Mouse (Mus musculus): Measurements from ENCODE around the gene Usp2. TPM values are rescaled to one million over a fixed set of nuclear protein-coding genes. Genes with fewer than 3 reads are reported as not detected.

Usp2 gene
- polyA plus RNA-seq, 1 experiment: 50.9 TPM

- peak overlapping the region; percentile 53 for H3K4me3 ChIP-seq (ENCODE audit: insufficient read depth, low read length)
- peak overlapping the region; percentile 87 for H3K27ac ChIP-seq (ENCODE audit: insufficient read depth, low read length)
- TF ChIP-seq POLR2A (IDR thresholded peaks at IDR 0.05; ENCODE audit: extremely low read depth, insufficient read depth, low read length) (peak; percentile 46), CTCF (IDR thresholded peaks at IDR 0.05; ENCODE audit: extremely low read depth, insufficient read depth, low read length) (no peak)
- H3K4me1 ChIP-seq (ENCODE audit: control insufficient read depth, insufficient read depth, low read length): peaks cover 9% of the 10 kb centered on the region
These were observed 19.2 kb downstream of the Usp2 start for GRCm38 (mm10) chr9:44085741-44086665.

DNA sequence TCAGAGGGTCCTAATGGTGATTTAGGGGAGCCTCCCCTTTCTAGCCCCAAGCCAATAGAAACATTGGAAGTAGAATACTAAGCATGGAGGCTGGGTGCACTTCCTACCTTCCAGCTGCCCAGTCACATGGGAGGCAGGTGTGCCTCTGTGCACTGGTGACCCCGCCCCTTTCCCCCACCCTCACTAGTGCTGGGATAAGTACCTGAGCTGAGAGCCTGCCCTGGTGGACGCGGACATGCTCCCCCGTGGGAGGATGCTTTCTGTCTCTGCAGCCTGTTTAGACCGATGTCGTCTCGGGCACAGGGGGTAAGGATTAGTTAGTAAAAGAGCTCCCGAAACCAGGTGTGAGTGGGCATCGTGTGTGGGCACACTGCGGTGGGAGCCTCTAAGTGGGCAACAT, 20.1 kb downstream of the Usp2 start:
- peaks cover 6% of the 10 kb centered on the region for H3K4me1 ChIP-seq (ENCODE audit: control insufficient read depth, insufficient read depth, low read length)
- TF ChIP-seq POLR2A (IDR thresholded peaks at IDR 0.05; ENCODE audit: extremely low read depth, insufficient read depth, low read length) (no peak), CTCF (IDR thresholded peaks at IDR 0.05; ENCODE audit: extremely low read depth, insufficient read depth, low read length) (no peak)
- H3K4me3 ChIP-seq (ENCODE audit: insufficient read depth, low read length): peak overlapping the region; percentile 53
- H3K27ac ChIP-seq (ENCODE audit: insufficient read depth, low read length): 0 out of 2 replicates have a peak overlapping the region, but pooled peaks have one; percentile 14

DNA sequence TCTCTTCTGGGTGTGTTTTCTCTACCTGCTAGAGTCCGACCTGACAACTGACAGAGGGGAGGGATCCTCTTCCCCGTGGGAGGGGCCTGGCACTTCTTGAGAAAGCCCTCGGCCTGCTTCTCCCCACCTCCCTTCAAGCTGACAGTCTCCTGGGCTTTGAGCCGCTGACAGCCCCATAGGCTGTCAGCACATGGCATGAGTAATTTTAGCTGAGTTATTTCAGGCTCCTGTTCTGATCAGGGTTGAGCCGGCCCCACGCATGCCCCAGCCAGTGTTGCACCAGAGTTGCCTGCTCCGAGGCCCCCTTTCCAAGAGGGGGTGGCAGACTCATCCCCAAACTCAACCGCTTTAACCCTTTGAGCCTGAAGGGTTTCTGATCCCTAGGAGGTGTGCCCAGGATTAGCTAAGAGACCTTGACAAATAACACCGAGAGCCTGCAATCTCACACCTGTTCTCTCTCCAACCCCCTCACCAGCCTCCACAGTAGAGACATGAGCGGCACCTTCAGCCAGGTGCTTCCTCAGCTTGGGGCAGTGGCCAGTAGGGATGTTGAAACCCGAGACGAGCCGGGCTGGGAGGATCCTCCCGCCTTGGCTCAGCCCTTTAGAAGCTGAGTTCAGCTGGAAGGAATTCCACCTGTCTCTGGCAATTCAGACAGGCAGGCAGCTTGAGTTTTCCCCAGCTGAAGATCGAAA, 21.1 kb downstream of the Usp2 start:
- peak overlapping the region; percentile 71 for H3K27ac ChIP-seq (ENCODE audit: insufficient read depth, low read length)
- TF ChIP-seq CTCF (IDR thresholded peaks at IDR 0.05; ENCODE audit: extremely low read depth, insufficient read depth, low read length) (no peak), POLR2A (IDR thresholded peaks at IDR 0.05; ENCODE audit: extremely low read depth, insufficient read depth, low read length) (peak; percentile 39; the same call in 1 of the 2 replicates)
- H3K4me3 ChIP-seq (ENCODE audit: insufficient read depth, low read length): peak overlapping the region; percentile 53
- peaks cover 6% of the 10 kb centered on the region for H3K4me1 ChIP-seq (ENCODE audit: control insufficient read depth, insufficient read depth, low read length)

DNA sequence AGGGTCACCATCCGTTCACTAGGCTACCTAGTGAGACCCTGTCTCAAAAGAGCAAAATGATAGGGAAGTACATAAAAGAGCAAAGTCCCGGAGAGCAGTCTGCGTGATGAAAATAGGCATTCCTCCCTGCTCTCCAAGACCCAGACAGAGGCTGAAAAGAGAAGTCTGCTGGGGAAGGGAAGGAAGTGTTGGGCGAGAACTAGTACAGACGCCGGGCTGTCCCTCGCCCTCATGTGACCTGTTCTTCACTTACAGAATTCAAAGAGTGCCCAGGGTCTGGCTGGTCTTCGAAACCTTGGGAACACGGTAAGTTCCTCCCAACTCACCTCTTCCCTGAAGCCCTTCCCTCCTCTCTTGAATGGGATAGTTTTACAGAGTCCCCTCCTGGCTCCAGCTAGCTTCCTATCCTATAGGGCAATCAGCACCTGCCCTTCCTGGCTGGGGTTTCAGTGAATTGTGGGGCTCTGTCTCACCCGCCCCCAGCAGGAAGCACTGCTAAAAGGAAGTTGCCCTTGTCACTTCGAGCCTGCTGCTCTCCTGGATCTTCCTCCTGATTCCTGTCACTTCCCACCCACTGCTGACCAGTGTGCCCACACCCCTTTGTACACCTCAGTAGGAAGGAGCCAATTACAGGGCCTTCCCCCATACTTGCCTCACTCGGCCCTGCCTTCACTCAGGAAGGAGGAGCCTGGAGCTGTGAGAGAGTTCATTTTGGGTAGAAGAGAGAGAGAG, 22.2 kb downstream of the Usp2 start:
- TF ChIP-seq POLR2A (IDR thresholded peaks at IDR 0.05; ENCODE audit: extremely low read depth, insufficient read depth, low read length): no peak
- Histone ChIP-seq H3K4me1 (ENCODE audit: control insufficient read depth, insufficient read depth, low read length) (peaks cover 1% of the 10 kb centered on the region; the same call in 1 of the 2 replicates), H3K27ac (ENCODE audit: insufficient read depth, low read length) (peak overlapping the region; percentile 74), H3K4me3 (ENCODE audit: insufficient read depth, low read length) (no peak overlapping the region)

GRCm38 (mm10) chr9:44093612-44094503, 27.0 kb downstream of the Usp2 start:
- no peak overlapping the region for H3K4me3 ChIP-seq (ENCODE audit: insufficient read depth, low read length)
- no peak overlapping the region for H3K27ac ChIP-seq (ENCODE audit: insufficient read depth, low read length)
- TF ChIP-seq CTCF (IDR thresholded peaks at IDR 0.05; ENCODE audit: extremely low read depth, insufficient read depth, low read length) (peak; percentile 81), POLR2A (IDR thresholded peaks at IDR 0.05; ENCODE audit: extremely low read depth, insufficient read depth, low read length) (no peak)
- H3K4me1 ChIP-seq (ENCODE audit: control insufficient read depth, insufficient read depth, low read length): peaks cover 3% of the 10 kb centered on the region; the same call in 1 of the 2 replicates

DNA sequence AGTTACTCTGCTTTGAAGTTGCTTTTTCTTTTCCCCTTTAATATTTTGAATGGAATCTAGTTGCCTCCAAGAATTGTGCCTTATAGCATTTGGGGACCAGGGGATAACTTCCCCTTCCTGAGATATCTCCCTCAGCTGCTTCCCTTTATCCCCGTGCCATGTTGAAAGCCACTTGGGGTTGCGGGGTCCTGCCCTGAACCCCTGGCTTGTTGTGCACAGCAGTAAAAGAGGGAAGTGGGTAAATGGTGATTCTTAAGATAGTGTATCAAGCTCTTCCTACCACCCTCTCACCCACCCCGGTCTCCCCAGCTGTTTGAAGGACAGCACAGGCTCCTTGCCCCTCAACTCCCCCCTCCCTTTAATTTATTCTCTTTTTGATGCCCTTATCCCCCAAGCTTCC, 27.9 kb downstream of the Usp2 start:
- no peak overlapping the region for H3K27ac ChIP-seq (ENCODE audit: insufficient read depth, low read length)
- H3K4me1 ChIP-seq (ENCODE audit: control insufficient read depth, insufficient read depth, low read length): peaks cover 2% of the 10 kb centered on the region; the same call in 1 of the 2 replicates
- TF ChIP-seq POLR2A (IDR thresholded peaks at IDR 0.05; ENCODE audit: extremely low read depth, insufficient read depth, low read length) (no peak), CTCF (IDR thresholded peaks at IDR 0.05; ENCODE audit: extremely low read depth, insufficient read depth, low read length) (no peak)
- no peak overlapping the region for H3K4me3 ChIP-seq (ENCODE audit: insufficient read depth, low read length)

GRCm38 (mm10) chr9:44095781-44096180, 29.0 kb downstream of the Usp2 start:
- Histone ChIP-seq H3K4me3 (ENCODE audit: insufficient read depth, low read length) (no peak overlapping the region), H3K27ac (ENCODE audit: insufficient read depth, low read length) (no peak overlapping the region), H3K4me1 (ENCODE audit: control insufficient read depth, insufficient read depth, low read length) (peaks cover 2% of the 10 kb centered on the region; the same call in 1 of the 2 replicates)
- TF ChIP-seq CTCF (IDR thresholded peaks at IDR 0.05; ENCODE audit: extremely low read depth, insufficient read depth, low read length): no peak
- TF ChIP-seq POLR2A (IDR thresholded peaks at IDR 0.05; ENCODE audit: extremely low read depth, insufficient read depth, low read length): no peak

- TF ChIP-seq CTCF (IDR thresholded peaks at IDR 0.05; ENCODE audit: extremely low read depth, insufficient read depth, low read length) (no peak), POLR2A (IDR thresholded peaks at IDR 0.05; ENCODE audit: extremely low read depth, insufficient read depth, low read length) (0 out of 2 replicates have a peak, but pooled peaks have one; percentile 4)
- peaks cover 2% of the 10 kb centered on the region; the same call in 1 of the 2 replicates for H3K4me1 ChIP-seq (ENCODE audit: control insufficient read depth, insufficient read depth, low read length)
- peak overlapping the region; percentile 47; the same call in 1 of the 2 replicates for H3K27ac ChIP-seq (ENCODE audit: insufficient read depth, low read length)
- H3K4me3 ChIP-seq (ENCODE audit: insufficient read depth, low read length): no peak overlapping the region
These were observed 29.7 kb downstream of the Usp2 start for GRCm38 (mm10) chr9:44096536-44096935.
